Mouse (Mus musculus): Measurements from ENCODE around the gene Podxl2.

DNA sequence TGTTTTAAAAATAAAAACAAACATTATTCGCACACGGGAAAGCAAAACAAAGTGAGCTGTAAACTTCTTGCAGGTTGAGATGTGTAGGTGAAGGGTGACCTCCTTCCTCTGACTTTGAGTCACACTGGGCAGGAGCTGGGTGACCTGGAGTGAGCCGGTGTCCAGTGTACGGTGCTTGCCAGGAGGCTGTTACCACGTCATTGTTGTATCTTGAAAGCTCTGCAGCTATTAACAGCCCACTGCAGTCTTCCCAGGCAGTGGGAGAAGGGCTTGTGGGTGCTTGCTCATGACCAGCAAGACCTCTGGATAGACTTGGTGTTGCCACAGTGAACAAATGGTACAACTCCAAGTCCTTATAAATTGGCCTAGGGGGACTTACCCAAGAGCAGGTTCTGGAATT lies 40.0 kb upstream of the Podxl2 start:
- TF ChIP-seq POLR2A (IDR thresholded peaks at IDR 0.05; ENCODE audit: borderline replicate concordance, extremely low read depth, low read depth, low read length) = no peak
- TF ChIP-seq CTCF (IDR thresholded peaks at IDR 0.05; ENCODE audit: insufficient read depth, low read length) = no peak

Data from lung, adult 2 months (tissue).